Mouse (Mus musculus) kidney, embryonic 15.5 days (tissue): Measurements from ENCODE around the gene Egfl7. TPM values are rescaled to one million over a fixed set of nuclear protein-coding genes. Genes with fewer than 3 reads are reported as not detected.

Experiments
- ATAC-seq: fragments of 200-750 bp; cut with Nextera tagmentation; replicated peaks from 2 replicates; pipeline ENCODE4 v1.8.0; 2017; ENCODE audit warnings: moderate TSS enrichment; ENCODE audit not compliant: low FRiP score
- H3K27ac ChIP-seq: fragments of 300-500 bp; sonication (generic); 2 replicates; pipeline ENCODE4 v1.5.1; 2015; ENCODE audit warnings: mild to moderate bottlenecking, inconsistent platforms
- H3K27me3 ChIP-seq: fragments of 300-500 bp; sonication (generic); 2 replicates; pipeline ENCODE4 v1.6.1; 2015; ENCODE audit warnings: inconsistent platforms
- H3K36me3 ChIP-seq: fragments of 300-500 bp; sonication (generic); 2 replicates; pipeline ENCODE4 v1.6.1; 2015; ENCODE audit warnings: inconsistent platforms
- H3K4me1 ChIP-seq: fragments of 300-500 bp; sonication (generic); 2 replicates; pipeline ENCODE4 v1.6.1; 2015; ENCODE audit warnings: inconsistent platforms
- H3K4me2 ChIP-seq: fragments of 300-500 bp; sonication (generic); 2 replicates; pipeline ENCODE4 v1.6.1; 2015; ENCODE audit warnings: moderate library complexity, mild to moderate bottlenecking, inconsistent platforms
- H3K4me3 ChIP-seq: fragments of 300-500 bp; sonication (generic); replicated peaks from 2 replicates; pipeline ENCODE4 v1.5.1; 2015; ENCODE audit warnings: mild to moderate bottlenecking, inconsistent platforms
- H3K9ac ChIP-seq: fragments of 300-500 bp; sonication (generic); 2 replicates; pipeline ENCODE4 v1.6.1; 2015; ENCODE audit warnings: mild to moderate bottlenecking, inconsistent platforms
- H3K9me3 ChIP-seq: fragments of 300-500 bp; sonication (generic); replicated peaks from 2 replicates; pipeline ENCODE4 v1.6.1; 2016; ENCODE audit warnings: inconsistent platforms
- WGBS: fragments of 180-500 bp; shearing (Covaris S2); methylation state at CpG from one replicate; pipeline ENCODE4 v1.1.7; 2015; ENCODE audit warnings: mixed read lengths; 5-methylcytosine and 5-hydroxymethylcytosine counted together
- polyA plus RNA-seq: library from polyadenylated mRNA; unstranded; fragments of >200 nt; fragmentation: Nextera tagmentation; extraction: Ambion mirVana; gene quantifications from 2 replicates; pipeline ENCODE4 v1.2.1, GENCODE M21; 2015

Gene Egfl7
- polyA plus RNA-seq, 1 experiment from 2014 or later: 219 TPM

DNA sequence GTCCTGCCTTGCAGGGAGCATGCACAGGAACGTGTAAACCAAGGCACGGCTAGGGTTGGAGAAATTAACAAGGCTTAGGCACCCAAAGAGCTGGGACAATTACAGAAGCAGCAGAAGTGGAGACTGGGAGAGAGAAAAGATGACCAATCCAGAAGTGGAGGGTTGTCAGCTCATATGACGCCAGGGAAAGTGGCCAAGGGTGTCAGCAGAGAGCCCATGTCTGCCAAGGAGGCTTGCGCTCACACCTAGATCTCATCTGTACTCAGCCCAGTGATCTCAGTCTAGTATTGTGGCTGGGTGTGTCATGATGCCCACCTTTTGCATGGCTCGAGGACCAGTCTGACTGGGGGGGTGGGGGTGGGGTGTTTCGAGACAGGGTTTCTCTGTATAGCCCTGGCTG is 5.9 kb downstream of the Egfl7 start:
- H3K9ac ChIP-seq: peak overlapping the region; percentile 79
- H3K9me3 ChIP-seq: no peaks in the 10 kb centered on the region
- peak overlapping the region; percentile 84; the same call in 1 of the 2 replicates for H3K4me2 ChIP-seq
- H3K4me3 ChIP-seq: peak overlapping the region; percentile 77
- no peaks in the 10 kb centered on the region; the same call in 1 of the 2 replicates for H3K36me3 ChIP-seq
- H3K27me3 ChIP-seq: no peaks in the 10 kb centered on the region
- peak overlapping the region; percentile 83 for H3K27ac ChIP-seq
- WGBS: 59% methylated on average over 6 of the region's 6 CpGs
- ATAC-seq: no peak
- peaks cover 31% of the 10 kb centered on the region for H3K4me1 ChIP-seq

DNA sequence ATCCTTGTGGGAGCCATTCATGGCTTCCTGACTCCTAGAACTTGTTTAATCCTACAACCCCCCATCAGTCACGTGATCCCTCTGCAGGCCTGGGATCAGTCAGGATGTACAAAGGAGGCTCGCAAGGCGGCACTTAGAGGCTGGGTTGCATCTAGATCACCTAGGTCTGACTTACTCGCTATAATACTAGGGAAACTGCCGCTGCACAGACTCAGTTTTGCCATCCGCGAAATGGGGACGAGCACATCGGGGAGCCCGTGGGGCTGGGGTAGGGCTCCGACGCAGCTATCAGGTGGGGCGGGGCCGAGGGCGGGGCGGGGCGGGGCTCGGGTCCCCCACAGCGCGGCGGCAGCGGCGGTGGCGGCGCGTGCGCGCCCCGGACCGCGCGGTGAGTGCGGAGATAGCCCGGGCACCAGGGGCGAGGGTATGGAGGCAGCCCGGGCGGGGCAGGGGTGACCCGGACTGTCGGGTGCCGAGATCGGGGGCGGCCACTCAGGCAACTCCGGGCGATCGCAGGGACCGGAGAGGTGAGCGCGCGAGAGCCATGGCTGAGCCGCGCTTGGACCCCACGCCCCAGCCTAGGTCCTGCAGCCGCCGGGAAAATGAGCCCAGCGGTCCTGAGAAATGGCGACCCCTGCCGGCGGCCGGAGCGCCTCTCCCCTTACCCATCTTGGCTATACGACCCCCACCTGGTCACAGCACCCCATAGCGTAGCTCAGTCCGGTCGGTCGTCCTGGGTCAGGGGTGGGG is 6.7 kb downstream of the Egfl7 start, which contains the start of gene Gm20532:
Gene Gm20532 (plus strand): TSS at position 346 of the 750 bp plus-strand sequence.
- Histone ChIP-seq H3K9me3 (no peaks in the 10 kb centered on the region), H3K4me1 (peaks cover 36% of the 10 kb centered on the region), H3K36me3 (peaks cover 6% of the 10 kb centered on the region), H3K4me2 (peak within 1 kb of the TSS; percentile 84), H3K4me3 (peak within 1 kb of the TSS; percentile 77), H3K9ac (peak within 1 kb of the TSS; percentile 79), H3K27me3 (no peaks in the 10 kb centered on the region), H3K27ac (peak within 1 kb of the TSS; percentile 83)
- under 1% methylated on average over 64 of the region's 65 CpGs for WGBS
- peak; percentile 84 for ATAC-seq

DNA sequence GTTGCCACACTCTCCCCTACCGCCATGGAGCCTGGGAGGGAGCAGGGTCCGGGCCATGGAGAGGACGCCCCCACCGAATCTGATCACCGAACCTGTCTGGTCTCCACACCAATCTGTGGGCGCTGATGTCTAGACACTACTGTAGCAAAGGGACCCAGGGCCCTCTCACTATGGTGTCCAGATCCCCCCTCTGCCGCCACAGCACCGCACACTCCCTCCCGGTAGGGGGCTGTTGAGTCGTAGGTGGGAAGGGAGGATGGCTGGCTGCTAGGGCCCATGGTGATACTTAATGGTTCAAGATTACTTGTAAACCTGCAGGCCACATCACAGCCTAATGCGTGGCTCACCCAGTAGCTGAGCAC is 7.2 kb downstream of the Egfl7 start:
- H3K27ac ChIP-seq: peak overlapping the region; percentile 83
- H3K27me3 ChIP-seq: no peaks in the 10 kb centered on the region

DNA sequence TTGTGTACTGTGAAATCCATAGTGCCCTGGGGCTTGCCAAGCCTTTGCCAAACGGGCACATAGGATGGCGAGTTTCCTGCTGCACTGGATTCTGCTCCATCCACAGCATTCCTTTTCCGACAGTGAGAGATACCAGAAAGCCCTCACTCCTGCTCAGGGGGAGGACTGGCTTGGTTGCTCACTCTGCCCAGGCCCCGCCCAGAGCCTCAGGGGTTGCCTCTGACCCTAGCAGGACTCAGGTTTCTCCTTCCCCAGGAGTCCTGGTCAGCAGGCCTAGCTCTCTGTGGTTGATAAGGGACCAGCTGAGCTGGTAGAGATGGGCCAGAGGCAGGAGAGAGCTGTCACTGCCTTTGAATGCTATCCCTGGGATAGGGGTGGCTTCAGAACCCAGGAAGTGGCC is 8.8 kb downstream of the Egfl7 start:
- Histone ChIP-seq H3K4me3 (peak overlapping the region; percentile 77), H3K9me3 (no peaks in the 10 kb centered on the region), H3K27me3 (no peaks in the 10 kb centered on the region), H3K36me3 (peaks cover 27% of the 10 kb centered on the region), H3K27ac (peak overlapping the region; percentile 83), H3K4me2 (peak overlapping the region; percentile 84), H3K9ac (peak overlapping the region; percentile 79), H3K4me1 (peaks cover 36% of the 10 kb centered on the region)
- WGBS: 20% methylated on average over 4 of the region's 4 CpGs
- ATAC-seq: peak; percentile 23; the same call in 1 of the 2 replicates

More for the DNA sequence above, 7.2 kb downstream of the Egfl7 start:
- WGBS: 3% methylated on average over 11 of the region's 11 CpGs
- Histone ChIP-seq H3K4me2 (peak overlapping the region; percentile 84), H3K9ac (peak overlapping the region; percentile 79), H3K9me3 (no peaks in the 10 kb centered on the region), H3K4me1 (peaks cover 36% of the 10 kb centered on the region), H3K4me3 (peak overlapping the region; percentile 77), H3K36me3 (peaks cover 12% of the 10 kb centered on the region)
- peak; percentile 50; the same call in 1 of the 2 replicates for ATAC-seq

DNA sequence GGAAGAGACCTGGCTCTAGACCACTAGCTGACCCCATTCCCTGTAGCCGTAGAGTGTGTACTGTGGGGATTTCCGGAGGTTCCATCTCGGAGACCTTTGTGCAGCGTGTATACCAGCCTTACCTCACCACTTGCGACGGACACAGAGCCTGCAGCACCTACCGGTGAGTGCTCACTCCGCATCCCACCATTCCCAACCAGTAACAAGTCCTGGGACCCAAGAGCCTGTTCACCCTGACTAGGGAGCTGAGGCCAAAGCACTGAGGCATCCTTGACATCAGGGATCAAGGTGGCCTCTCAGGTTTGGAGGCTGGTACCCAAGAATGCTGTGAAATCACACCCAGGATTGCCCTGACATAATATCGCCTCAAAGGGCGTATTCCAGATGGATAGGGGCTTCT is 9.5 kb downstream of the Egfl7 start:
- H3K9ac ChIP-seq: peak overlapping the region; percentile 79

DNA sequence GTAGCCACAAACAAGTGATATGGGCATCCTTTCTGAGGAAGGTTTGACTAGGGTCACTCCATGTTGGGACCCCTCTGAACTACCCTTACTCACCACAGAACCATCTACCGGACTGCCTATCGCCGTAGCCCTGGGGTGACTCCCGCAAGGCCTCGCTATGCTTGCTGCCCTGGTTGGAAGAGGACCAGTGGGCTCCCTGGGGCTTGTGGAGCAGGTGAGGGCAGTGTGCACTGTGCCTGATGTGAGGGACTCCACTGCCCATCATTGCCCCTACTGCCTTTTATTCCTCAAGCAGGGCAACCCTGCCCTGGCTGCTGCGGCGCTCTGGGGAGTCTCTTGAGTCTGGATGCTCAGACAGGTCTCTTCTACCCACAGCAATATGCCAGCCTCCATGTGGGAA is 10.5 kb downstream of the Egfl7 start:
- Histone ChIP-seq H3K27me3 (no peaks in the 10 kb centered on the region), H3K9me3 (no peaks in the 10 kb centered on the region), H3K27ac (peak overlapping the region; percentile 83), H3K9ac (no peak overlapping the region), H3K36me3 (peaks cover 44% of the 10 kb centered on the region), H3K4me3 (peak overlapping the region; percentile 77), H3K4me1 (peaks cover 45% of the 10 kb centered on the region), H3K4me2 (peak overlapping the region; percentile 84)
- no peak for ATAC-seq
- WGBS: 83% methylated on average over 7 of the region's 7 CpGs

More for the DNA sequence above, 9.5 kb downstream of the Egfl7 start:
- 90% methylated on average over 10 of the region's 10 CpGs for WGBS
- Histone ChIP-seq H3K9me3 (no peaks in the 10 kb centered on the region), H3K4me2 (peak overlapping the region; percentile 84), H3K27me3 (no peaks in the 10 kb centered on the region), H3K27ac (peak overlapping the region; percentile 83; the same call in 1 of the 2 replicates), H3K4me1 (peaks cover 38% of the 10 kb centered on the region), H3K4me3 (peak overlapping the region; percentile 77), H3K36me3 (peaks cover 34% of the 10 kb centered on the region)
- no peak for ATAC-seq

DNA sequence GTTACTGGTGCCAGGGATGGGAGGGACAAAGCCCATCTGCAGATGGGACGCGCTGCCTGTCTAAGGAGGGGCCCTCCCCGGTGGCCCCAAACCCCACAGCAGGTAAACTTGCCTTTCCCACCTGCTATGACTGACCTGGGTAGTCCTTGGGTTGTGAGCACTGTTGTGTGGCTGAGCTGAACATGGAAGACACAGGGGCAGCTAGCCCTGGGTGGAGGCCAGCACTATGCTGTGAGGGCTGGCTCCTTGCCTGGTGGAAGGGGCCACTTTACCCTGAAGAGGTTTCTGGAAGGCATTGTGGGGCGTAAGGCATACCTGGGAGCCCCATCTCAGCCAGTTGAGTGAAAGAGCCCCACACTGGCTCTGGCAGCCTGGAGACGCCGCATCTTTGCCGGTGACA is 11.1 kb downstream of the Egfl7 start:
- Histone ChIP-seq H3K9me3 (no peaks in the 10 kb centered on the region), H3K4me3 (peak overlapping the region; percentile 77), H3K27me3 (no peaks in the 10 kb centered on the region), H3K36me3 (peaks cover 50% of the 10 kb centered on the region), H3K9ac (no peak overlapping the region), H3K4me1 (peaks cover 52% of the 10 kb centered on the region), H3K27ac (peak overlapping the region; percentile 49; the same call in 1 of the 2 replicates), H3K4me2 (peak overlapping the region; percentile 84; the same call in 1 of the 2 replicates)
- no peak for ATAC-seq
- 84% methylated on average over 7 of the region's 7 CpGs for WGBS

DNA sequence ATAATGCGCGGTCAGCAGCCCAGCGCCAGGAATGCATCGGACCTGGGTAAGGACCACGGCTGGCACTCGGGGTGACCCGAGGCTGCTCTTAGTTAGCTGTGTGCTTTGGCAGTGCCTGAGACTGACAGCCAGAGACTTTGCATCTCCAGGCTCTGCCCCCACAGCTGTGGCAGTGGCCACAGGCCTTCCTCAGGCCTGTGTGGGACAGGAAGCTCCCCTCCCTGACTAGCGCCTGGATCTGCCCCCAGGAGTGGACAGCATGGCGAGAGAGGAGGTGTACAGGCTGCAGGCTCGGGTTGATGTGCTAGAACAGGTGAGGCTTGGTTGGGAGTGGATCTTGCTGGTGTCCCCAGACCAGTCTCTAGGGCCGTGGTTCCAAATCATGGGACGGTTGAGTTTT is 11.6 kb downstream of the Egfl7 start:
- Histone ChIP-seq H3K9ac (no peak overlapping the region), H3K27me3 (no peaks in the 10 kb centered on the region), H3K4me2 (0 out of 2 replicates have a peak overlapping the region, but pooled peaks have one; percentile 84), H3K9me3 (no peaks in the 10 kb centered on the region), H3K4me3 (peak overlapping the region; percentile 10; the same call in 1 of the 2 replicates), H3K36me3 (peaks cover 53% of the 10 kb centered on the region), H3K4me1 (peaks cover 48% of the 10 kb centered on the region), H3K27ac (peak overlapping the region; percentile 49; the same call in 1 of the 2 replicates)
- no peak for ATAC-seq
- WGBS: 83% methylated on average over 12 of the region's 12 CpGs

DNA sequence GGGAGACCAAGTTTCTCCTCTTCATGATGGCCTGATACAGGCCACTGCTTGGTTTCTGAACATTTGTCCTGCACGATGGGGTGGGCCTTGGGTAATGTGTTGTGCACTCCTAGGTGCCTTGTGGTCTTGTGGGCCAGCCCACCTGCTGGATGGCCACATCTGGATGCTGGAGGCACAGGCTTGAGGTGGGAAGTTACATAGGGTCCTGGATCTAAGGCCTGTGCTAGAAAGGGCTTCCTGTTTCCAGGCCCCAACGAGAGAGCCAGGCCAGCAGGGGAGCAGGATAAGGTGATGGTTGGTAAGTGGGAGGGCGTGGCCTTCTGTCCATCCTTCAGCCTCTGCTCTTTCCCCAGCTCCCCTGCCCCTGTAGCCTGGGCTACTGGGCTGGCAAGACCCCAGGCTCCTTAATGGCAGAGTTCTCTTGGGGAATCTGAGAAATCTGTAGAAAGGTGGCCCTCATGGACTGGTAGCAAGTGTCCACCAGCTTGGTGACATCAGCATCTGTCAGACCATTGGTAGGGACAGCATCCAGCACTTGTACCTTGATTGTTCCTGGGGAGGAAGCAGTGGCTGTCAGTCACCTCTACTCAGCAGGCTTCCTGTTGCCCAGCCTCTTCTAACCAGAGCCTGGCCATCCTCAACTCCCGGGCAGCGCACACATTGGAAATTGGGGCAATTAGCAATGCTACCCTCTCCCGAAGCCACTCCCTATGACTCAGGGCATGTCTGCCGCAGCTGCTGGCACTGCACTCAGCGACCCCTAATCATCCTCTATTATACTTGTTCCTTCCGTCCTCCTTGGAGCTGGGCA is 13.6 kb downstream of the Egfl7 start:
- H3K4me1 ChIP-seq: peaks cover 34% of the 10 kb centered on the region
- WGBS: 54% methylated on average over 9 of the region's 9 CpGs
- H3K4me2 ChIP-seq: no peak overlapping the region
- H3K27ac ChIP-seq: peak overlapping the region; percentile 13; the same call in 1 of the 2 replicates
- peaks cover 53% of the 10 kb centered on the region for H3K36me3 ChIP-seq
- H3K9ac ChIP-seq: no peak overlapping the region
- H3K27me3 ChIP-seq: no peaks in the 10 kb centered on the region
- no peaks in the 10 kb centered on the region for H3K9me3 ChIP-seq
- ATAC-seq: peak; percentile 3; the same call in 1 of the 2 replicates
- H3K4me3 ChIP-seq: no peak overlapping the region

DNA sequence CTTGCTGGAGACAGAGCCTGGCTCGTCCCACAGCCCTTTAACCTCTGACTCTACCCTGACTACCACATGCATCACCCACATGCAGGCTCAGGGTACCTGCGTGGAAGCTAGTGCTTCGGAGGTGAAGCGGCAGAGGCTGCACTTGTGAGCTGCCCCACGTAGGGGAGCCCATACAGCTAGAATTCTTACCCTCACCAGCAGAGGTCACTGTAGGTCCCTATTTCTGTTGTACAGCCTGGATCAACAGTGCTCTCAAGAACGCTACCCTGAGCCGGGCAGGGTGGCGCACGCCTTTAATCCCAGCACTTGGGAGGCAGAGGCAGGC is 14.2 kb downstream of the Egfl7 start:
- no peak overlapping the region for H3K4me2 ChIP-seq
- no peak overlapping the region for H3K4me3 ChIP-seq
- H3K9me3 ChIP-seq: no peaks in the 10 kb centered on the region
- H3K36me3 ChIP-seq: peaks cover 53% of the 10 kb centered on the region
- no peak overlapping the region for H3K9ac ChIP-seq
- WGBS: 63% methylated on average over 9 of the region's 9 CpGs
- no peaks in the 10 kb centered on the region for H3K27me3 ChIP-seq
- 0 out of 2 replicates have a peak, but pooled peaks have one; percentile 1 for ATAC-seq
- H3K27ac ChIP-seq: peak overlapping the region; percentile 13; the same call in 1 of the 2 replicates
- H3K4me1 ChIP-seq: peaks cover 31% of the 10 kb centered on the region

DNA sequence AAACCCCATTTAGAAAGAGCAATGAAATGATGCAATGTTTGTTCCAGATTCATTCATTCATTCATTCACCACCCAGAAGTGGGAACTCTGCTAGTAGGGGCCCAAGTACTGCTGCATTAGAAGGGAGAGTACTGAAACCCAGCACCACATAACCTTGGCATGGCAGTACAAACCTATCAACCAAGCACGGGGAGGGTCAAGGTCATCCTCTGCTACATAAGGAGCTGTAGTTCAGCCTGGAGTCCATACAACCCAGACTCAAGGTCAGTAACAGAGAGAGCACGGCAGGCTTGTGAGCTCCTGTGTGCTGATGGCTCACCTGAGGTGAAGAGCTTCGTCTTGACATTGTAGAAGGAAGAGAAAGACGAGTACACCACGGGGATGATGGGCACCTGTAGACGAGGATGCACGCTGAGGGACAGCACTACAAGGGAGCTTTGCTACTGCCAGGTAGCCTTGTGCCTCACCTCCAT is 14.7 kb downstream of the Egfl7 start:
- ATAC-seq: 0 out of 2 replicates have a peak, but pooled peaks have one; percentile 5
- H3K27ac ChIP-seq: peak overlapping the region; percentile 82
- no peak overlapping the region for H3K4me2 ChIP-seq
- H3K27me3 ChIP-seq: no peaks in the 10 kb centered on the region
- WGBS: 92% methylated on average over 7 of the region's 7 CpGs
- no peaks in the 10 kb centered on the region for H3K9me3 ChIP-seq
- H3K36me3 ChIP-seq: peaks cover 53% of the 10 kb centered on the region
- peaks cover 29% of the 10 kb centered on the region for H3K4me1 ChIP-seq
- no peak overlapping the region for H3K4me3 ChIP-seq
- H3K9ac ChIP-seq: no peak overlapping the region
